Mouse (Mus musculus) bone marrow, adult 2 months (tissue): ENCODE data around the gene Gdpd1. TPM values are rescaled to one million over a fixed set of nuclear protein-coding genes. Genes with fewer than 3 reads are reported as not detected.

Source experiments
- H3K27ac ChIP-seq: fragments of 200-500 bp; 2 replicates; pipeline ENCODE4 v1.5.1; 2012; ENCODE audit warnings: low read depth, mild to moderate bottlenecking, control low read depth, inconsistent platforms, low read length; ENCODE audit not compliant: control insufficient read depth, poor library complexity, insufficient read depth
- H3K4me1 ChIP-seq: fragments of 200-500 bp; 2 replicates; pipeline ENCODE4 v1.6.1; 2011; ENCODE audit warnings: low read length; ENCODE audit not compliant: control insufficient read depth, insufficient read depth
- H3K4me3 ChIP-seq: fragments of 200-500 bp; replicated peaks from 2 replicates; pipeline ENCODE3; 2011; ENCODE audit warnings: mild to moderate bottlenecking, low read depth, low read length, control low read depth; ENCODE audit not compliant: control insufficient read depth
- CTCF ChIP-seq: fragments of 200-500 bp; IDR thresholded peaks from 2 replicates; pipeline ENCODE4 v1.5.1; 2011; ENCODE audit warnings: low read length, control low read depth; ENCODE audit not compliant: control insufficient read depth, insufficient read depth
- POLR2A ChIP-seq: fragments of 200-500 bp; IDR thresholded peaks from 2 replicates; pipeline ENCODE4 v1.6.1; 2011; ENCODE audit warnings: low read depth, mild to moderate bottlenecking, control low read depth, low read length, borderline replicate concordance; ENCODE audit not compliant: control insufficient read depth
- WGBS: fragments of 180-500 bp; shearing (Covaris S2); methylation state at CpG from one replicate; pipeline ENCODE4 v1.1.7; 2018; 5-methylcytosine and 5-hydroxymethylcytosine counted together
- polyA plus RNA-seq: library from polyadenylated mRNA; stranded (reverse); fragments of >200 nt; gene quantifications from 2 replicates; pipeline ENCODE4 v1.2.4, GENCODE M21; 2011; ENCODE audit warnings: low replicate concordance; ENCODE audit not compliant: missing spikeins, insufficient read depth, insufficient read length

The Gdpd1 gene
- polyA plus RNA-seq = 2.8 TPM in 2 replicates

- H3K4me1 ChIP-seq = no peaks in the 10 kb centered on the region
Observed at GRCm38 (mm10) chr11:87073866-87074440, at the start of gene Gdpd1. Gene Gdpd1 (minus strand): TSS chr11:87074062.

GRCm38 (mm10) chr11:87121864-87122263 lies 48.0 kb upstream of the Gdpd1 start:
- Histone ChIP-seq H3K4me1 (no peaks in the 10 kb centered on the region; the same call in 1 of the 2 replicates), H3K4me3 (no peak overlapping the region), H3K27ac (no peak overlapping the region)
- 73% methylated on average over 8 of the region's 8 CpGs for WGBS
- no peak for TF ChIP-seq POLR2A
- no peak for TF ChIP-seq CTCF

More at GRCm38 (mm10) chr11:87073866-87074440, at the start of gene Gdpd1:
- TF ChIP-seq POLR2A = peak; percentile 76; the same call in 1 of the 2 replicates
- peak; percentile 37; the same call in 1 of the 2 replicates for TF ChIP-seq CTCF
- Histone ChIP-seq H3K27ac (peak within 1 kb of the TSS; percentile 45; the same call in 1 of the 2 replicates), H3K4me3 (peak within 1 kb of the TSS; percentile 74)
- WGBS = 1% methylated on average over 43 of the region's 43 CpGs

DNA sequence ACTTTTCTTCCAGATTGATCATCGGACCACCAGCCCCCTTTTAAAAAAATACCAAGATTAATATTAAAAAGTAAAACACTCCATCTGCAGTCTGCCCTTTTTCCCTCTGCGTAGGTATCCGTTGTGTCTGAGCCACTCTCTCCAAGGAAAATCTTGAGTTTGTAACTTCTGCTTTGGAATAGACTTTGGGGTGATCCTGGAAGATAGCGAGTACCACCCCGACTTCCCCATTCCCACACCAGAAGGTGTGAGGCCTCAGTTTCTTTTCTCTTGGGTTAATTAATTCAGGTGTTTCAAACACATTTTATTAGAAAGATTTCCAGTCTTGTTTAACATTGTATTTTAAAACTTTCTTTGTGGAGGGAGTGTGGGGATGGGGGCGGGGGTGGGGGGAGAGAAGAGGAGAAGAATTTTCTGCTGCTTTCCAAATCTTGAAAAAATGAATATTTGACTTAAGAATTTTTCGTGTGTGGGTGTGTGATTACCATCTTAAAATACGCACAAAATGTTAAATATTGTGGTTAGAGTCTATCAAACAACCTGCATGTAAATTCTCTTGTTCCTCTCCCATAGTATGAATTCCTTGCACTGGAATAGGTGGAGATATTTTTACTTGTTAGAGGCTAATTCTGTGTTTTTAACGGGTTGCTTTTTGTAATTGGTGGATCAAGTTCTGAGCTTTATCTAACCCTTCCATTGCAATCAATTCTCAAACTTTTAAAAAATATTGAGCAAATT lies 36.5 kb upstream of the Gdpd1 start:
- TF ChIP-seq CTCF = no peak
- H3K4me1 ChIP-seq = no peaks in the 10 kb centered on the region
- H3K4me3 ChIP-seq = peak overlapping the region; percentile 90
- WGBS = 11% methylated on average over 9 of the region's 9 CpGs
- no peak overlapping the region for H3K27ac ChIP-seq

- H3K4me1 ChIP-seq = no peaks in the 10 kb centered on the region
- TF ChIP-seq CTCF (no peak), POLR2A (peak; percentile 61; the same call in 1 of the 2 replicates)
- H3K27ac ChIP-seq = peak overlapping the region; percentile 74
- WGBS = under 1% methylated on average over 42 of the region's 42 CpGs
- peak overlapping the region; percentile 90 for H3K4me3 ChIP-seq
Observed at GRCm38 (mm10) chr11:87109519-87110171, 35.8 kb upstream of the Gdpd1 start.

- peak within 1 kb of the TSS; percentile 90 for H3K4me3 ChIP-seq
- WGBS = under 1% methylated on average over 40 of the region's 40 CpGs
- no peak; the same call in 1 of the 2 replicates for TF ChIP-seq POLR2A
- no peak for TF ChIP-seq CTCF
- no peaks in the 10 kb centered on the region for H3K4me1 ChIP-seq
- peak within 1 kb of the TSS; percentile 74 for H3K27ac ChIP-seq
Observed at GRCm38 (mm10) chr11:87108755-87109518, 35.1 kb upstream of the Gdpd1 start, which contains the start of gene Ska2. Gene Ska2 (plus strand): TSS chr11:87109234.

DNA sequence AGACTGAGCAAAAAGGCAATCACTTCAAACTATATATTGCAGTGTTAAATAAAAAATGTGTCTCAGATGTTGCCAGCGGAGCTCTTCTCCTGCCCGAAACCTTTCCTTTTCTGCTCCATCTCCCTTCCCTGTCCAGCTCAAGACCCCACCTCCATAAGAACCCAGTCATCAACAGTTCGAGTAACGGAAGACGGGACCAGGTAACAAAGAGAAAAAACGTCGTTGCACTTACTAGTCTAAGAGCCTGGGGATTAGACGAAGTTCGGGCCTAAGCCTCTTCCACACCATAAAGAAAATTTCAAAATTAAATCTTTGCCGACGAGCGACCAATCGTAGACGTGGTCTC lies 34.5 kb upstream of the Gdpd1 start, which contains the start of gene Prr11:
Prr11 (minus strand) TSS at position 300 of the 346 bp plus-strand sequence.
- H3K27ac ChIP-seq = peak within 1 kb of the TSS; percentile 74
- TF ChIP-seq CTCF (no peak), POLR2A (no peak)
- H3K4me1 ChIP-seq = no peaks in the 10 kb centered on the region
- H3K4me3 ChIP-seq = peak within 1 kb of the TSS; percentile 90
- WGBS = under 1% methylated on average over 14 of the region's 14 CpGs

DNA sequence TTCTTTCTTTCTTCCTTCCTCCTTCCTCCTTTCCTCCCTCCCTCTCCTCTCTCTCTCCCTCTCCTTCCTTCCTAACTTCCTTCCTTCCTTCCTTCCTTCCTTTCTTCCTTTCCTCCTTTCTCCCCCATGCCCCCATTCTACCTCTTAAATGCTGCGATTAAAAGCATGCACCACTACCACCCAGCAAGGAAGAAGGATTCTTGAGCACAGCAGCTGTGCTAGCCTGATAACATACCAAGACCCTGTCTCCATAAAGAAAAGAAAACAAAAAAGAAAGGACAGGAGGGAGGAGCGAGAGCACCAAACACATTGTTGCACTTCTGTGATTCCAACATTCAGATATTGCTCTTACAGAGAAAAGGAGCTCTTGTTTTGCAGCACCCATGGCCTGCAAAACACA lies 13.3 kb upstream of the Gdpd1 start:
- Histone ChIP-seq H3K4me1 (peaks cover 5% of the 10 kb centered on the region; the same call in 1 of the 2 replicates), H3K4me3 (no peak overlapping the region), H3K27ac (no peak overlapping the region)
- TF ChIP-seq CTCF (no peak), POLR2A (no peak)
- 26% methylated on average over 2 of the region's 2 CpGs for WGBS
